Mouse (Mus musculus): ENCODE data around the gene Marco.

Marco gene

GRCm38 (mm10) chr1:120441587-120441986 is 63.2 kb downstream of the Marco start:
- no peak for DNase-seq (ENCODE audit: extremely low spot score, low spot score)

GRCm38 (mm10) chr1:120435591-120435990 is 69.2 kb downstream of the Marco start:
- DNase-seq (ENCODE audit: extremely low spot score, low spot score) = no peak

GRCm38 (mm10) chr1:120430171-120430570 is 74.7 kb downstream of the Marco start:
- no peak for DNase-seq (ENCODE audit: extremely low spot score, low spot score)

- no peak for DNase-seq (ENCODE audit: extremely low spot score, low spot score)
These were observed 79.2 kb downstream of the Marco start for GRCm38 (mm10) chr1:120425587-120425986.

Data from neural tube, embryonic 10.5 days (tissue).